Mouse (Mus musculus) gastrocnemius, postnatal 36 days (tissue): ENCODE measurements at regions not wholly inside any gene's neighbourhood (a gene's known extent, or its start where the extent isn't known, plus 50 kb on each side); places are given as distances from the start of the nearest gene placed in this dataset.

ENCODE experiments used
- DNase-seq, 2 experiments: peaks; one replicate each; pipeline ENCODE4 v3.0.0; 2022
- intact Hi-C: fragments of 180-260 bp; cut with DNase I; formaldehyde crosslinking; loops from one replicate; pipeline ENCODE4 v1.15.1; 2025

DNA sequence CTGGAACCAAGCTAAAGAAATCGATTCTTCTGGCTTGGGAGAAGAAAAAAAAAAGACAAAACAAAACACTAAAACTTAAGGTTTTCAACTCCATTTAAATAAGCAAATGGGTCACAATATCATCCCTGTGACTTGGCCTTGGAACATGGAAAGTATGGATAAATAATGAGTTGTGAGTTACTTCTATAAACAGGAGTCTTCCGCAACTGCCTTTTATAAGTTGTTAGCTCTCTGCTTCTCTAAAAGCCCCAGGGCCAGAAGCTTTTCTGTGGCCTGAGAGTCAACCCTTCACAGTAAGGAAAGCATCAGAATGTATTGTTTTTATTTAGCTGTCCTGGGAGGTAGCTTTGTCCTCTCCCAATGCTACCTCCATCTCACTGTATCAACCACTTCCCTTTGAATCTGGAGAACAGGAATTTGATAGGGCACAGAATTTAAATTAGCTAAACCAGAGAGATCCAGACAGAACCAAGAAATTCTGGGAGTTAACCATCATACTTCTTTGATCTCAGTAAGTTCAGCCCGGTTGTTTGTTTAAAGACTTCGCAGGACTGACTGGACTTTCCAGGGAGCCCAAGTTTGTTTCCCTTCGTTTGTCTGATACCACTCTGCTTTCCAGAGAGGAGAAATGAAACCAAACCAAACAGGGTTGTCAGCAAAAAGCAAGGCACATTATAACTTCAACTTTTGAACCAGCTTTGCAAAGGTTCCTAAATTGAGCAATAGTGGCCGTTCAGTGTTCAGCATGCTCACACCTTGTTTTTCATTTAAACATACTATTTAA, 178.7 kb upstream of the Gas1 start:
- intact Hi-C loops: no loop called here
- no peak for DNase-seq

DNA sequence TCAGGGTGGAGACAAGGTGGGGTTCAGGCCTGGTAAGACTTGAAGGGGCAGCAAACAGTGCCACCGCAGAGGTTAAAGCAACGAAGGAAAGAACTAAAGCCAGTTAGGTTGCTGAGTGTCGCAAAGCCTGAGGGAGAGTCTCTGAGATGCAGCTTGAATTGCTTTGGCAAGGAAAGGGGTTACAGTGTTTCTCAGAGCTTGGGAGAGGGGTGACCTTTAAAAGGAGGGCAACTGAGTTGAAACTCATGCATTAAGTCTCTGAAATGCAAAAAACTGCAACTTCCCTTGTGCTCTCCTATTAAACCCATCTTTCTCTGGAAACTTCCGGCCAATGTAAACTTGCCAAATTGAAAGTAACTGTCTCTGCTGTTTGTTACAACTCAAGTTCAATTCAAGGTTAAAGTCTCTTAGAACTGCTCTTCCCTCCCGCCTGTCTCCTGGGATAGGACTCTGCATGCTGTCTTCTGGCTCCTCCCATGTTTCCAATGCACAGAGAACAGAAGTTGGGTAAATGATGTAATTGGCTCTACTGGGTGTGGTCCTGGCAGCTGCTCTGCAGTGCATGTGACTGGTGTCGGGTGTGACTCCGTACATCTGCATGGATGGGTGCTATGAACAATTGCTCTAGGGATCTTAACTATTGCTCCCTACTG, 181.4 kb upstream of the Gas1 start:
- no peak for DNase-seq
- intact Hi-C loops: no loop called here

DNA sequence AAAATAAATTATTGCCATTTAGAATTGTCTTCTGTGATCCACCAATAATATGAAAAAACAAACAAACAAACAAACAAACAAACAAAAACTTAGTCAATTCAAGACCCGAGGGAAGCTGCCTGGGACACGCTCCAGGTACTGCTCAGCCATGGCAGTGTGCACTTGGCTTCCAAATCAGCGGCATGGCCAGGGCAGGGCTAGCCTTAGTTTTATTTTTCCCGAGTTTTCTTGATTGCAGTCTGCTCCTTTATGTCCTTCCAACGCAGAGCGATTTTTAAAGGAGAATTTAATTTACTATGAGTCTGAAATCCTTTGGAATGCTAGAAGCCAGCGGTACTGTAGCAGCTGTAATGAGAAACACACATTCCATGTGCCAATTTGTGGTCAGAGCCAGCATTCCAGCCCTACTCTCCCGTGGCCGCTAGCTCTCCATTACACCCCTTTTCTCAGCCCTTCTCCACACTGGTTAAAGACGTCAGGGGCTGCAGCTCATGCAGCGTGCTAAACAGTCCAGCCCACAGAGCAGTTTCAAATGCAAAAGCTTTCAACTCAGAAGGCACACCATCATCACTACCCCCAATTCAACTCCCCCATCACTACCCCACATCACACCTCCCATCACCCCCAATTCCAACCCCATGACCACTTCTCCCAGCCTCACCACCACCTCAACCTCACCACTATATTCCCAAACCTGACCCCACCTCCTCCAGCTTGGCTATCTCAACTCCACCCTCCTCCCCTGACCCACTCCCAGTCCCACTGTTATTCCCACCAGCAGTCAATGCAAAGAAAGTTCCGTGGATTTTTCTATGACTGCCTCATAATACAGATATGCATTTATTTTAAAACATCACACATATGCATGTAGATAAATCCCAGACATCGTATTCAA, 187.9 kb upstream of the Gas1 start:
- DNase-seq: peak in 1 of 2 experiments; percentile 45
- intact Hi-C loops: no loop called here

DNA sequence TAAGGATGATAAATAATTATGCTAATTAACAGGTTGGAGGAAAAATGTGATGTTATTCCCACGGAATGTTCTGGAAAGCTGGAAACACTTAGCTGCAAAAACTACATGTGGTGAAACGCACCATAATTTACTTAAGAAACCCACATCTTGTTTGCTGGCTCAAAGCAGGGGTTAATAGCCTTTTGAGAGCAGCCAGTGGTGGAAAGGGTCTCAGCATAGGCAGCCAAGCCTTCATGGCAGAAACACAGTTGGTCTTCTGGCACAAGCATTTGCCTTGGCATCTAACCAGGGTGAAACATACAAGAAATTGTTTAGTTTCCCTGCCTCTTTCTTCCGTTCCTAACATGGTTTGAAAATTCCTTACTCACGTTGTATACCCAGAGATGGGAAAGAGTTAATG, 192.1 kb upstream of the Gas1 start:
- DNase-seq: no peak
- intact Hi-C loops: no loop called here

DNA sequence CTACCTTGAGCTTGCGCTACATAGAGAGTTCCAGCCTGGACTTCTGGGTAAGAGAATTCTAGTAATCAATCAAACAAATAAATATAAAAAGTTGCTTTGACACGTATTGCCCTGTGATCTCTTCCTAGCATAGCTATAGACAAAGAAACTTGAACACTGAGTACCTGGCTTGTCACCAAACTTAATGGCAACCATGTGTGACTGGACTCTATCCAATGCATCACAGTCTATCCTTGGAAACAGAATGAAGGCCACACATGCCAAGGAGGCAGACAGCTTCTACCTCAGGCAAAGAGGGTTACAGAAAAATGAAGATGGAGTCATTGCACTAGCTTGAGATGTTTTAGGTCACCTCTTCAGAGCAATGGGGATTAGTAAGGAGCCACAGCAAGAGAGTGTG, 194.5 kb upstream of the Gas1 start:
- DNase-seq: no peak
- intact Hi-C loops: no loop called here

DNA sequence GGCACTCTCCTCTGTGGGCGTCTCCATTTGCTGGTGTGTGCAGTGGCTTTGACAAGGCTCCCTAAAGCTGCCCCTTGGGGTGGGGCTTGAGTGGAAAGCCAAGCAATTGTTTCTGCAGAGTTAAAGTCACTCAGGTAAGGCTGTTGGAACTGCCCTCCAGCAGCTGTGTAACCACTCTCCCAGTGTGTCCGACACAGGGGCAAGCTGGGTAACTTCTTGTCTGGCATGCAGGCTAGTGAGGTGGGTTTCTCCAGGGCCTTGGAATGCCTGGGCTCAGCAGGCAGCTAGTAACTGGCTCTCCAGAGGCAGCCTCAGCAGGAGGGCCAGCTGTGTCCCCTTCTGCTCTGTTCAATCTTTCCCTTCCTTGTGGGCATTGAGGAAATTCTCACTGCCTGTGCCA, 199.5 kb upstream of the Gas1 start:
- DNase-seq: no peak
- intact Hi-C loops: no loop called here

DNA sequence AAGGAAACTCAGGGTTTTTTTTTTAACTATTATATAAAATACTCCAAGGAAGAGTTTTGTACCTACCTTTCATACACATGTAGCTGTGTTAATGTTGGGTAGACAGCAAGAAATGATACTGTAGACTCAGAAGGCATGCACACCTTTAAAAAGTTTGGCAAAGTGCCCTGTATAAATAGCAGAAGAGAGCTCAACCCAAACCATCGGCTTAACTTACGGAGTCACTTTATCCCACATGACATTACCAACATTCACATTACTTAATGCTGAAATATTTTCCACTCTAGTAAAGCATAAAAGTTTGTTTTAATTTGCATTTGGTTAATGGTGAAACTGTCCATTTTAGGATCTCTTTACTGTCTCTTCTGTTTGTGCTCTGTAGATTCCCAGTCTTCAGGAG, 205.7 kb upstream of the Gas1 start:
- intact Hi-C loops: no loop called here
- DNase-seq: no peak

DNA sequence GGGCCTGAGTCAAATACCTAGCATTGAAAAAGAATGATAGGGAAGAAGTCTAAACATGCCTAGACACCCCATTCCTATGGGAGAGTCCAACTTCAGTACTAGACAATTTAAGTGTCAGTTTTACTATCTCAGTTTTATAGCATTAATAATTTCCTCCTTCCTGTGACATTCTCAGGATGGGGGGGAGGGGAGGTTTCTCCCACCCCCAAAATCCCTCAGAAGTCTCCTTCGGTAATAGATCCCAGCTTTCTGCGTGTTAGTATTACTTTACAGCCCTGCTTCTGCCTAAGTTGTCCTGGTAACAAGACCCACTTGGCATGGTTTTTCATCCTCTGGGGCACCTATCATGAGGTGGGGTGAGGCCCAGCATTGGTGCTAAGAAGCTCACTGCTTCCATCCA, 202.9 kb upstream of the Dapk1 start:
- intact Hi-C loops: no loop called here
- DNase-seq: no peak

DNA sequence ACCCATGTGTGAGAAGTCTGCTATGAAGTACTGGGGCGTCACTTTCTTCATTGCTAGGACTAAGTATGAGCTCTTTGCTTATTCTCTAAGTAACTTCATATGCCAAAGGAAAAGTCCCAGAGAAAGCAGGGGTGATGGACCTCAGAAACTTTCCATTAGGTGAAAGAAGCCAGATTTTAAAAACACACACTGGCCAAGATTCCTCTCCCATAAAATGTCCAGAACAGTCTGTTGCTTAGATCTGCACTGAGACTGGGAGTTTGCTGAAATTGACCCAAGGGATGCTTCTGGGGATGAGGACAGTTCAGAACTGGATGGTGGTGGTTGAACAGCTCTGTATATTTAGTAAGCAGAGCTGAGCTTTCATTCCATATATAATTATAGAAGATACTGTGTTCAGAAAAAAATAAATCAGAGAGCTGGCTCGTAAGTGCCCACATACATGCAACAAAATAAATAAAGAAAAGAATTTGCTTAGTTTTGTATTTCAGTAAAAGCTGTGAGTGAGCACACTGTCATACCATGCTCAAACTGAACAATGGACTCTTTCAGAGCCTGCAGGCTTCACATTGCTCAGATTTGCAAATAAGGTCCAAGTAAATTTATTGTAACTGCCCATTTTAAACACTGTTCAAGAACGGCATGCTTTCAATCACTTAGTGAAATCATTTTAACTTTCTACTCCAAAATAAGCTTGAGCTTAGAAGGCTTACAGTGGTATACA, 200.8 kb upstream of the Dapk1 start:
- intact Hi-C loops: no loop called here
- DNase-seq: no peak

DNA sequence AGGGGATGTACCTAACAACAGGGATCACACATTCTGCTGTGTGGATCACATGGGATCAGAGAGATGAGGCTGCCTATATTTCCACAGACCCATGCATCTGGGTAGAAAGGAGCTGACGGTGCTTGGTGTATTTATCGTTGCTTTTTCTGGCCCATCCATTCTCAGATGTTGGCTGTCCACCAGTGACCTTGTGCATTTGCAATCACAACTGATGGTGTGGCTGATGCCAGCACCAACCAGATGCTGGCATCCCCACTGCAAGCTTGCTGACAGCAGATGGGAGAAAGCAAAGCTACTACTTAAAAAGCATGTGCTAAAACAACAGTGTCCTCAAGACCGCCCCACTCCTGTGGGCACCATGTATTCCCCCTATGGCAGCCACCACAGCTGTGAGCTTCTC, 198.3 kb upstream of the Dapk1 start:
- no peak for DNase-seq
- intact Hi-C loops: no loop called here

DNA sequence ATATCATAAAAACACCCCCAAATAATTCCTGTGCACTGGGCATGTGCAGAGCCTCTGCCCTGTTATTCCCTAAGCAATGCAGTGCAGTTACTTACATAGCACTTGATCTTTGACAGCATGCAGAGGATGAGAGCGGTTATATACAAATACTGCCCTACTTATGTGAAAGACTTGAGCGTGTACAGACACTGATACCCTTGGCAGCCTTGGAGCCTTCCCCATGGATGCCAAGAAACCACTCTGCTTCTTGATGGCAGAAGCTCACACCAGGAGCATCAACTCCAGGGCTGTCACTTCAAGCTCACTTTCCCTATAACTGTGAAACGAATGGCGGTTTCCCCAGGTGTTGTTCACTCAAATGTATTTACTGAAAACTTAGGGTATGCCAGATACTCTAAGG, 194.4 kb upstream of the Dapk1 start:
- intact Hi-C loops: no loop called here

DNA sequence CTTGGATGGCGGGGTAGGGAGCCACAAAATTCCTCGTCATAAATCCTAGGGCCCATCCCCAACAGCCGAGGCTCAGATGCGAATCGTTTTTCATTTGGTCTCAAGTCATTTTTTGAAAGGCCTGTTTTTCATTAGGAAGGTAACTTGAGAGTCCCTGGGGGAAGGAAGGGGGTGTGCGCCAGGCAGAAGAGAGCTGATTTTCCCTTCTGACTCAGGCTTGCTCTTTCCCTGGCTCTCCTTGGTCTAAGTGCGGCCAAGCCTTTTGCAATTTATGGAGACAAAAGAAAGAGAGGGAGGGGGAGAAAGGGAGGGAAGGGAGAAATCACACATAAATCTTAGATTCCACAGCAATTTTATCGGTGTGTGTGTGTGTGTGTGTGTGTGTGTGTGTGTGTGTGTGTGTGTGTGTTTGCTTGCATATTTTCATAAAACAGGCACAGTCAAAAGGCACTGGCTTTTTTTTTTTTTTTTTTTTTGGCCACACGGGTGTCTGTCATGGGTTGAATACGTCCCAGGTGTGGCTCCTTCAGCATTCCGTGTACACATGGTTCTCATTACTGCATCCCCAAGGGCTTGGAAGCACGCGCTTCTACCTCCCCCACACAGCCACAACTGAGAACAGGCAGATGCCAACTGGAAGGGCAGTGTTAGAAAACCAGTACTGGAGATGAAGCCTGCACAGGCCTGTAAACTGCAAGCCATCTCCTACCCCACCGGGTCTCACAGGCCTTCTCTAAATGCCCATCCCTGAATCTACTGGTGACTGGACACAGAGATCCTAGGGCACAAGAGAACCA, 191.8 kb upstream of the Dapk1 start:
- DNase-seq: peak; percentile 61 to 77
- intact Hi-C loops: no loop called here

More for the DNA sequence above, 194.4 kb upstream of the Dapk1 start:
- no peak for DNase-seq

DNA sequence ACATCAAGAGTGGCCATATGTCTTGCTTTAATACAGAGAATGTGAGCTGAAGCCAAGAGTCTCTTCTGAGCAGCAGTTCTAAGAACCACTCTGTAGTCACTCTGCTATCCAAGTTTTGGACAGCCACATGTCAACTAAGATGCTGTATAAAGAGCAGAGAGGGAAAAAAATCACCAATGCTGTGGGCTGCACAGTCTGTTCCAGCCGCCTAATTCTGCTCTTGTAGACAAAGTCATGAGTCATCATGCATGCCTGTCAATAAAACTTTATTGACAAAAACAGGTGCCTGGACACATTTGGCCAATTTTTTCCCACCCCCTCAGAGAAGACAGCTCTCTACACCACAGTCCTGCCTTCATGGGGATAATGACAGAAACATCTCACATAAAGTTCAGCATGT, 185.7 kb upstream of the Dapk1 start:
- intact Hi-C loops: no loop called here

DNA sequence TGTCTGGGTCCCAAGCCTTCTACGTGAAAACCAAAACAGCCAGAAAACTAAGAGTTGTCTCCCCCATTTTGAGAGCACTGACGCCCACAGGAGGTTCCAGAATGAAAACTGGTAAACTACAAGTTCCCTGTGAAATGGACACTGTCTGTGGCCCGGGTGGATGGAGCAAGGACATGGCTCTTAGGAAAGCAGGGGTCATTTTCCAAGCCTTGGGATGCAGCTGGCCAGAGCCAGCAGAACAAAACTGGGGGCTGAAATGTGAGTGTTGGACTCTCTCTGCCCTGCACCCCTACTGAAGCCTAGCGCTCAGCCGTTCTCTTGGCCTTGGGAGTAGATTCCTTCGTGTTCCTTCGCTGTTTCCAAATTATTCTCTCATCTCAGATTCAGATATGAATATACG, 184.7 kb upstream of the Dapk1 start:
- no peak for DNase-seq
- intact Hi-C loops: no loop called here

More for the DNA sequence above, 185.7 kb upstream of the Dapk1 start:
- DNase-seq: no peak

DNA sequence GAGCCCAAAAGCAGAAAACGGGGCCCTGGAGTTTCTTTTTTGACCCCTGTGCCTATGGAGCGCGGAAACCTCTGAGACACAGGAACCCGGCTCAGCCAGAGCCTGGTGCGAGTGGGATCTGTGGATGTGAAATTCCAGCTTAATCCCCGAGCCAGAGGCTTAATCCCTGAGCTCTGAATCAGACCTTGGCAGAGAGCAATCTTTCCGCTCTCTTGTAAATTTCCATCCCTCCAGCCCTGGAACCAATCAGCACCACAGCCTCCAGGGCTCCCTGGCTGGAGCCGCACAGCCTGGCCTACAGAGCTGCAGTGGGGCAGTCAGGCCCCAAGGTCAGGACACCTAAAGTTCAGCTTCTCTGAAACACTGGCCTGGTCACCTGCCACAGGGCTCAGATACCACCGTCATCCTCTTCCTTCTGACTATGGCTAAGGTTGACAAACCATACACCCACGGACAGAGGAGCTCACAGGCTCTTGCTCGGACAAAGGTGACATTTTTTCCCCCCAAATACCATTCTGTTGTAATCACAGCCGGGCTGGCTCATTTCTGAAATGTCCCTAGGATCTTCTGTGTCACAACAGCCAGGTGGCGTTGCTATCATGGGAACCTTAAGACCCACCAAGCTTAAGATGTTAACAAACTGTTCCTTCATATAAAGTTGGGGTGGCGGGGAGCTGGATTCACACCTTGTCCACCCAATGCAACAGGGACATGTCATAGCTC, 184.2 kb upstream of the Dapk1 start:
- intact Hi-C loops: no loop called here
- DNase-seq: peak; percentile 58 to 78

DNA sequence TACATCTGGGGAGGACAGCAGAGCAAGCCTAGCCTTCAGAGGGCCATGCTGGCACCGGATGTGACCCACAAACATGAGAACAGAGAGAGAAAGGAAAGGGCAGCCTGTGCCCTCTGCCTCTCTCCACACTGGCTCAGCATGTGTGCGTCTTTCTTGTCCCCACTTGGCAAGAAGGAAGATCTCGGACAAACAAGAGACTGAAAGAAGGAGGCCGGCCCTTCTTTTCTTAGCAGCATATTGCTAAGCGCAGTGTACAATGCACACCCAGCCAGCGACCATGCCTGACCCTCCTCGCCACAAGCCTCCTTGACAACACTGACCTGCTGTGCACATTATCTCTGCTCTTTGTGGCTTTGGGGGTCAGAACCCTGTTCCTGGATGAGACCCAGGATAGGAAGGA, 181.4 kb upstream of the Dapk1 start:
- intact Hi-C loops: no loop called here
- DNase-seq: no peak

DNA sequence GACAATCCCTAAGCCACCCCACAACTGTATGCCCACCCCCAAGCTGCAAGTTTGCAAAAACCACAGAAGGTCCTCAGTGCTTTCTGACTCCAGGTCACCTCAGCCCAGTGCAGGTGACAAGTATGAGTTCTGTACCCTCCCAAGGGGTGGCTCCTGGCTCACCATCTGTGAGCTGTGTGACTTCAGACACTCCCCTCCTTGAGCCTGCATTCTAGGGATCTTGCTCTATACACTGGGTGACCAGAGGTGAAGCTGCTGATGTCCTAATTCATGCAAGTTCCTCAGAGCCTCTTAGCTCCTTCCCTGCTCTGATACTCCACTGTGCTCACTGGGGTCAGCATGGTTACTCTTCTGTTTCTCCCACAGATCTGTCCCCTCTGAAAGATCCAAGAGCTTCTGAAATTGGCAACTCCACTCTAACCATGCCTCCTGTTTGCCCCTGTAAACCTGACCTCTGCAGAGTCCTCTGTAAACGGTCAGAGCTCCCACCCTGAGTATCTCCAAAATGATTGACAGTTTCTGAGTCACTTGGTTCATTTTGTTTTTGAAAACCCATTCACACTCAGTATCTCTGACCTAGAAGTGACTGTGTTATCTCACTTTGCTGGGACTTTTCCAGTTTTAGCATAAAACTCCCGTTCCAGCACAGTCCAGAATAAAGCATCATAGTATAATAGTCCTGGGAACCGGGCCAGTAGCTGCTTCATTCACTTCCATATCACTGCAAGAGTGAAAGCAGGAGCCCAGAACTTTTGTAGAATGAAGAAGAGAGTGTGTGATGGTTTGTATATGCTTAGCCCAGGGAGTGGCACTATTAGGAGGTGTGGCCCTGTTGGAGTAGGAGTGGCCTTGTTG, 180.7 kb upstream of the Dapk1 start:
- DNase-seq: no peak
- intact Hi-C loops: no loop called here

DNA sequence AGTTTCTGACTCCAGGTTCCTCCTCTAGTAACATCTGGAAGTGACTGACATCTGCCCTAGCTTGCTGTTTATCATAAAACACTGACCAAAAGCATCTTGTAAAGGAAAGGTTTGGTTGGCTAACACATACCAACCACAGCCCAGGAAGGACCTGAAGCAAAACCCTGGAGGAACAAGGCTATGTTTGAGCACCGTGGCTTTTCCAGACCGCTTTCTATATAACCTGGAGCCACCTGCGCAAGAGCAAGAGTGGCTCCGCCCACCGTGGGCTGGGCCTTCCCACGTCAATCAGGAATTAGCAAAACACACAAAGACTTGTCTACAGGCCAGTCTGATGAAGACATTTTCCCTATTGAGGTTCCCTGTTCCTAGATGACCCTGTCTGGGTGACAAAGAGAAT, 177.5 kb upstream of the Dapk1 start:
- intact Hi-C loops: no loop called here

More for the DNA sequence above, 177.5 kb upstream of the Dapk1 start:
- no peak for DNase-seq
